Mouse (Mus musculus) embryonic fibroblast, embryonic 13.5 days (primary cell): ENCODE results near the gene AU041133.
"Not testable (repeated sequence)": the region's sequence is repeated elsewhere in the genome, so short reads cannot be mapped to it uniquely, and the experiment has no call there.

Source experiments
- CTCF ChIP-seq: IDR thresholded peaks from 2 replicates; pipeline ENCODE4 v1.5.1; 2011; ENCODE audit warnings: mild to moderate bottlenecking, control low read depth, low read length, moderate library complexity, borderline replicate concordance; ENCODE audit not compliant: insufficient read depth
- POLR2A ChIP-seq: IDR thresholded peaks from 2 replicates; pipeline ENCODE4 v1.6.1; 2011; ENCODE audit warnings: low read depth, mild to moderate bottlenecking, control low read depth, low read length, moderate library complexity

DNA sequence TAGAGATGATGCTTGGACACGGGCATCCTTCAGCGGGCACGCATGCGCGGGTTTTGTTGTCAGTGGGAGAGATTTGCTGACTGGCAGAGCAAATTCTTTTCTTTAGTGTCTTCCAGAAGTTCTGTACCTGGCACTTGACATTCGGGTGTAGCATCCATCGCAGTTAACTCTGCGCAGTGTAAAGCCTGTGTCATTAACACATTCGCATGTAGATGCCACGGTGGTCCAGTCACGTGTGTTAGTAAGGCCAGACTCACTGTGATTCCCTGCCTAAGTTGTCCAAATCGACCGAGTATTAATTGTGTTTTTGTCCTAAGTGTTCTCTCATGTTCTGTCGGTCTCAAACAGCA lies 44.2 kb upstream of the AU041133 start:
- not testable (repeated sequence) for TF ChIP-seq POLR2A, CTCF
